Mouse (Mus musculus): ENCODE results near the gene Dcun1d1. TPM values are rescaled to one million over a fixed set of nuclear protein-coding genes. Genes with fewer than 3 reads are reported as not detected.

Gene Dcun1d1
- polyA plus RNA-seq, 1 experiment from 2014 or later = 103 TPM

- ATAC-seq (ENCODE audit: insufficient number of reproducible peaks, low FRiP score, low TSS enrichment, low read depth) = no peak
- 80% methylated on average over 2 of the region's 2 CpGs for WGBS
- Histone ChIP-seq H3K9me3 (no peaks in the 10 kb centered on the region), H3K9ac (no peak overlapping the region), H3K4me2 (no peak overlapping the region), H3K4me3 (no peak overlapping the region), H3K27me3 (no peaks in the 10 kb centered on the region), H3K36me3 (peaks cover 10% of the 10 kb centered on the region), H3K4me1 (no peaks in the 10 kb centered on the region), H3K27ac (no peak overlapping the region)
Measured at GRCm38 (mm10) chr3:35889531-35889930, 47.7 kb downstream of the Dcun1d1 start.

- no peak overlapping the region for H3K27ac ChIP-seq
- no peak overlapping the region for H3K4me2 ChIP-seq
- no peaks in the 10 kb centered on the region for H3K4me1 ChIP-seq
- no peaks in the 10 kb centered on the region for H3K27me3 ChIP-seq
- H3K9me3 ChIP-seq = no peaks in the 10 kb centered on the region
- H3K36me3 ChIP-seq = no peaks in the 10 kb centered on the region
- ATAC-seq (ENCODE audit: insufficient number of reproducible peaks, low FRiP score, low TSS enrichment, low read depth) = no peak
- H3K9ac ChIP-seq = no peak overlapping the region
- no peak overlapping the region for H3K4me3 ChIP-seq
Measured at GRCm38 (mm10) chr3:35883267-35883666, 54.0 kb downstream of the Dcun1d1 start.

DNA sequence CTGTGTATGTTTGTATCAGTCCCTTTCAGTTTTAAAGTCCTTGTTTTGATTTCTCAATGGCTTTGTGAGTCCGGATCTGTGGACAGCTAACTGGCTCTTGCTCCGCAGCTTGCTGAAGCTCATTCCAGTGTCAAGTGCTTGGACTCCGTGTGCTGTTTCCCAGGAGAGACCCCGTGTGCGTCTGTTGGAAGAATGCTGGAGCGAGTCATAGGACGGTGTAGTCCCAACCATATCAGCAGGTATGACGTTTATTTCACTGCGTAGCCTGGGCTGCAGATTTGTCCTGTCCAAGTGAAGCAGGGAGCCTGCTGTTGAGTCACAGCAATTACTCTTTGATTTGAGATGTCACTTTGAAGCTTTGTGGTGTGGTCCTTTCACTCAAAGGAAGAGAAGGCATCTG, 87.9 kb downstream of the Dcun1d1 start:
- Histone ChIP-seq H3K4me3 (no peak overlapping the region), H3K27ac (no peak overlapping the region), H3K36me3 (peaks cover 32% of the 10 kb centered on the region), H3K27me3 (no peaks in the 10 kb centered on the region), H3K4me2 (no peak overlapping the region), H3K4me1 (no peaks in the 10 kb centered on the region), H3K9me3 (no peaks in the 10 kb centered on the region), H3K9ac (no peak overlapping the region)
- WGBS = 93% methylated on average over 9 of the region's 9 CpGs
- no peak for ATAC-seq (ENCODE audit: insufficient number of reproducible peaks, low FRiP score, low TSS enrichment, low read depth)

Other genes starting within 250 kb of the Dcun1d1 start
- gene Atp11b, start 183.3 kb downstream of the Dcun1d1 start, polyA plus RNA-seq (2015; fragmentation: Nextera tagmentation; extraction: Ambion mirVana) = 36.7 and 38.8 TPM in 2 replicates
- gene Mccc1, start 63.2 kb upstream of the Dcun1d1 start, polyA plus RNA-seq (2015; fragmentation: Nextera tagmentation; extraction: Ambion mirVana) = 32.7 and 34.5 TPM in 2 replicates
- gene Ccdc144b, start 116.1 kb upstream of the Dcun1d1 start, polyA plus RNA-seq (2015; fragmentation: Nextera tagmentation; extraction: Ambion mirVana) = not detected in 2 replicates
- 137 and 143 TPM in 2 replicates for gene Acad9, start 128.5 kb upstream of the Dcun1d1 start, polyA plus RNA-seq (2015; fragmentation: Nextera tagmentation; extraction: Ambion mirVana)
- 8.4 and 10.4 TPM in 2 replicates for gene D3Ertd254e, start 213.6 kb upstream of the Dcun1d1 start, polyA plus RNA-seq (2015; fragmentation: Nextera tagmentation; extraction: Ambion mirVana)

All from limb, embryonic 15.5 days (tissue).